Mouse (Mus musculus): ENCODE data around the gene Lix1. TPM values are rescaled to one million over a fixed set of nuclear protein-coding genes. Genes with fewer than 3 reads are reported as not detected.

The Lix1 gene
- polyA plus RNA-seq, 1 experiment from 2014 or later: 30.5 TPM

DNA sequence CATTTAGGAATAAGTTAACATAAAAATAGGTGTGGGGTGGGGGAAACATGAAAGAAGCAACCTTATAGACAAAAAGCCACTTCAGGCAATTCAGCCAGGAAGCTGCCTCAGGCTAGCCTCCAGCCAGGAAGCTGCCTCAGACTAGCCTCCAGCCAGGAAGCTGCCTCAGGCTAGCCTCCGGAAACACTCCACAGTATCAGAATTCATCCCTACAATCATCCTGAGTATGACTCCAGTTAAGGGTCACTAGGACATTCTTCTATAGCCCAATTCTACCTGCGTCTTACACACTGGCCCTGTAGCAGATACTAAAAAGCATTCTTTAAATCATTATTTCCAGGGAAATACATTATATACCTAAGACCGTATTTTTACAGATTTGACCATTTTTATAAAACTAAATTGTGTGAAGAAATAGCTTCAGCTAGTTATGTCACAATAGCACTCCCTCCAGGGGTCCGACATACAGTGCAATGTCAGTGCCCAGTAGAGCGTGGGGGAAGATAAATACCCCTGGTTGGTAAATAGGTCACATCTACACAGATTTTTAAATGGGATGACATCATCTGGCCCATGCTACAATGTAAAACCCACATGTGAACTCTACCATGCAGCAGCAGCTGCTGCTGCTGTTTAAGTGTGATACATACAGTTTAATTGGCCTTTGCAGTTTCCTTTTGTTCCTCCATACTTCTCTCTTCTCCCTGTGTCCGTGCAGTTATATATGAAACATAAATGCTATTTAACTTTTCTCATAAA, 6.4 kb downstream of the Lix1 start:
- peaks cover 21% of the 10 kb centered on the region for H3K4me1 ChIP-seq (replicated peaks; ENCODE audit: control insufficient read depth, insufficient read depth, low read length)
- H3K9me3 ChIP-seq (ENCODE audit: control insufficient read depth, low read length): no peaks in the 10 kb centered on the region
- H3K36me3 ChIP-seq (ENCODE audit: control insufficient read depth, insufficient read depth): no peaks in the 10 kb centered on the region
- WGBS: 24% methylated on average over 6 of the region's 6 CpGs
- ATAC-seq: no peak
- H3K4me2 ChIP-seq (ENCODE audit: low read length): no peak overlapping the region
- no peak overlapping the region for H3K4me3 ChIP-seq (replicated peaks; ENCODE audit: low read length)
- H3K27me3 ChIP-seq (replicated peaks; ENCODE audit: control insufficient read depth, insufficient read depth, low read length): no peaks in the 10 kb centered on the region
- H3K27ac ChIP-seq (ENCODE audit: low read length): no peak overlapping the region
- no peak overlapping the region for H3K9ac ChIP-seq (replicated peaks; ENCODE audit: low read depth, low read length)

GRCm38 (mm10) chr17:17409601-17410000, 7.1 kb downstream of the Lix1 start:
- H3K4me2 ChIP-seq (ENCODE audit: low read length): peak overlapping the region; percentile 17; the same call in 1 of the 2 replicates
- ATAC-seq: no peak
- H3K4me1 ChIP-seq (replicated peaks; ENCODE audit: control insufficient read depth, insufficient read depth, low read length): peaks cover 19% of the 10 kb centered on the region
- no peaks in the 10 kb centered on the region for H3K27me3 ChIP-seq (replicated peaks; ENCODE audit: control insufficient read depth, insufficient read depth, low read length)
- WGBS: 0% methylated on average over 2 of the region's 2 CpGs
- H3K9me3 ChIP-seq (ENCODE audit: control insufficient read depth, low read length): no peaks in the 10 kb centered on the region
- no peak overlapping the region; the same call in 1 of the 2 replicates for H3K9ac ChIP-seq (replicated peaks; ENCODE audit: low read depth, low read length)
- H3K27ac ChIP-seq (ENCODE audit: low read length): peak overlapping the region; percentile 47; the same call in 1 of the 2 replicates
- H3K36me3 ChIP-seq (ENCODE audit: control insufficient read depth, insufficient read depth): no peaks in the 10 kb centered on the region
- no peak overlapping the region for H3K4me3 ChIP-seq (replicated peaks; ENCODE audit: low read length)

- H3K9me3 ChIP-seq (ENCODE audit: control insufficient read depth, low read length): no peaks in the 10 kb centered on the region
- no peak overlapping the region for H3K4me3 ChIP-seq (replicated peaks; ENCODE audit: low read length)
- no peaks in the 10 kb centered on the region for H3K36me3 ChIP-seq (ENCODE audit: control insufficient read depth, insufficient read depth)
- ATAC-seq: peak; percentile 77
- H3K27ac ChIP-seq (ENCODE audit: low read length): no peak overlapping the region
- no peaks in the 10 kb centered on the region for H3K27me3 ChIP-seq (replicated peaks; ENCODE audit: control insufficient read depth, insufficient read depth, low read length)
- H3K4me2 ChIP-seq (ENCODE audit: low read length): no peak overlapping the region
- H3K9ac ChIP-seq (replicated peaks; ENCODE audit: low read depth, low read length): no peak overlapping the region
- 23% methylated on average over 2 of the region's 2 CpGs for WGBS
- peaks cover 9% of the 10 kb centered on the region for H3K4me1 ChIP-seq (replicated peaks; ENCODE audit: control insufficient read depth, insufficient read depth, low read length)
Observed at GRCm38 (mm10) chr17:17411443-17411842, 9.0 kb downstream of the Lix1 start.

GRCm38 (mm10) chr17:17412176-17412575, 9.7 kb downstream of the Lix1 start:
- WGBS: 77% methylated on average over 2 of the region's 2 CpGs
- no peaks in the 10 kb centered on the region for H3K27me3 ChIP-seq (replicated peaks; ENCODE audit: control insufficient read depth, insufficient read depth, low read length)
- H3K9ac ChIP-seq (replicated peaks; ENCODE audit: low read depth, low read length): no peak overlapping the region
- H3K36me3 ChIP-seq (ENCODE audit: control insufficient read depth, insufficient read depth): no peaks in the 10 kb centered on the region
- no peak overlapping the region for H3K4me2 ChIP-seq (ENCODE audit: low read length)
- peaks cover 9% of the 10 kb centered on the region for H3K4me1 ChIP-seq (replicated peaks; ENCODE audit: control insufficient read depth, insufficient read depth, low read length)
- H3K27ac ChIP-seq (ENCODE audit: low read length): no peak overlapping the region
- no peak overlapping the region for H3K4me3 ChIP-seq (replicated peaks; ENCODE audit: low read length)
- no peak; the same call in 1 of the 2 replicates for ATAC-seq
- no peaks in the 10 kb centered on the region for H3K9me3 ChIP-seq (ENCODE audit: control insufficient read depth, low read length)

- H3K27ac ChIP-seq (ENCODE audit: low read length): no peak overlapping the region
- no peaks in the 10 kb centered on the region for H3K9me3 ChIP-seq (ENCODE audit: control insufficient read depth, low read length)
- H3K4me1 ChIP-seq (replicated peaks; ENCODE audit: control insufficient read depth, insufficient read depth, low read length): peaks cover 4% of the 10 kb centered on the region
- 96% methylated on average over 3 of the region's 3 CpGs for WGBS
- no peaks in the 10 kb centered on the region for H3K36me3 ChIP-seq (ENCODE audit: control insufficient read depth, insufficient read depth)
- H3K4me3 ChIP-seq (replicated peaks; ENCODE audit: low read length): no peak overlapping the region
- H3K9ac ChIP-seq (replicated peaks; ENCODE audit: low read depth, low read length): no peak overlapping the region
- H3K4me2 ChIP-seq (ENCODE audit: low read length): no peak overlapping the region
- no peaks in the 10 kb centered on the region for H3K27me3 ChIP-seq (replicated peaks; ENCODE audit: control insufficient read depth, insufficient read depth, low read length)
- ATAC-seq: no peak
Observed at GRCm38 (mm10) chr17:17414206-17414605, 11.7 kb downstream of the Lix1 start.

- Histone ChIP-seq H3K36me3 (ENCODE audit: control insufficient read depth, insufficient read depth) (no peaks in the 10 kb centered on the region), H3K27me3 (replicated peaks; ENCODE audit: control insufficient read depth, insufficient read depth, low read length) (no peaks in the 10 kb centered on the region), H3K4me2 (ENCODE audit: low read length) (no peak overlapping the region), H3K4me3 (replicated peaks; ENCODE audit: low read length) (no peak overlapping the region), H3K9ac (replicated peaks; ENCODE audit: low read depth, low read length) (no peak overlapping the region), H3K27ac (ENCODE audit: low read length) (no peak overlapping the region), H3K4me1 (replicated peaks; ENCODE audit: control insufficient read depth, insufficient read depth, low read length) (0 out of 2 replicates have a peak, but pooled peaks cover 2% of the 10 kb centered on the region), H3K9me3 (ENCODE audit: control insufficient read depth, low read length) (no peaks in the 10 kb centered on the region)
- ATAC-seq: peak; percentile 47; the same call in 1 of the 2 replicates
- 19% methylated on average over 4 of the region's 4 CpGs for WGBS
Observed at GRCm38 (mm10) chr17:17424609-17425307, 22.3 kb downstream of the Lix1 start.

GRCm38 (mm10) chr17:17425308-17425813, 22.9 kb downstream of the Lix1 start:
- 0 out of 2 replicates have a peak, but pooled peaks have one; percentile 18 for ATAC-seq
- Histone ChIP-seq H3K9ac (replicated peaks; ENCODE audit: low read depth, low read length) (no peak overlapping the region), H3K9me3 (ENCODE audit: control insufficient read depth, low read length) (no peaks in the 10 kb centered on the region), H3K36me3 (ENCODE audit: control insufficient read depth, insufficient read depth) (no peaks in the 10 kb centered on the region), H3K4me3 (replicated peaks; ENCODE audit: low read length) (no peak overlapping the region), H3K4me2 (ENCODE audit: low read length) (no peak overlapping the region), H3K27me3 (replicated peaks; ENCODE audit: control insufficient read depth, insufficient read depth, low read length) (no peaks in the 10 kb centered on the region), H3K4me1 (replicated peaks; ENCODE audit: control insufficient read depth, insufficient read depth, low read length) (0 out of 2 replicates have a peak, but pooled peaks cover 2% of the 10 kb centered on the region), H3K27ac (ENCODE audit: low read length) (no peak overlapping the region)
- WGBS: 6% methylated on average over 4 of the region's 4 CpGs

- ATAC-seq: no peak
- H3K36me3 ChIP-seq (ENCODE audit: control insufficient read depth, insufficient read depth): no peaks in the 10 kb centered on the region
- WGBS: 56% methylated on average over 3 of the region's 3 CpGs
Observed at GRCm38 (mm10) chr17:17425906-17426305, 23.4 kb downstream of the Lix1 start.

DNA sequence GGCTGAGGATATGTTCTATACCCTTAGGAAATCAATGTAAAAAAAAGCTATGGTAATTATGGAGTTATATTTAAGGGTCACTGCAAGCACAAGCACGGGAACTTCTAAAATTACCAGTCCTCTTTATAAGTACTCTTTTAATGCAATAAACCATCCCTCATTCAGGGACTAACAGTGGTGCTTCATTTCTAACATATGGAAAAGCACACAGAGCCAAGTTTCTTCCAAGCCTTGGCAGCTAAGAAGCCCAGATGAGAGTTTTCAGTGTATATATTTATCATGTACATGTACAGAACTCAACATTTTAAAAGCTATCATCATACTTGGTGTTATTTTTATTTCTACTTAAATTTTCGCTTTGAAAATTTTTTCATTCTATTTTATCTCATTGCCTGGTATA, 26.4 kb downstream of the Lix1 start:
- H3K36me3 ChIP-seq (ENCODE audit: control insufficient read depth, insufficient read depth): no peaks in the 10 kb centered on the region
- H3K4me3 ChIP-seq (replicated peaks; ENCODE audit: low read length): no peak overlapping the region
- 82% methylated on average over 2 of the region's 2 CpGs for WGBS
- no peaks in the 10 kb centered on the region for H3K9me3 ChIP-seq (ENCODE audit: control insufficient read depth, low read length)
- H3K27me3 ChIP-seq (replicated peaks; ENCODE audit: control insufficient read depth, insufficient read depth, low read length): no peaks in the 10 kb centered on the region
- no peak overlapping the region for H3K27ac ChIP-seq (ENCODE audit: low read length)
- ATAC-seq: 0 out of 2 replicates have a peak, but pooled peaks have one; percentile 43
- no peak overlapping the region for H3K9ac ChIP-seq (replicated peaks; ENCODE audit: low read depth, low read length)
- 0 out of 2 replicates have a peak, but pooled peaks cover 2% of the 10 kb centered on the region for H3K4me1 ChIP-seq (replicated peaks; ENCODE audit: control insufficient read depth, insufficient read depth, low read length)
- no peak overlapping the region for H3K4me2 ChIP-seq (ENCODE audit: low read length)

More at GRCm38 (mm10) chr17:17425906-17426305, 23.4 kb downstream of the Lix1 start:
- Histone ChIP-seq H3K9ac (replicated peaks; ENCODE audit: low read depth, low read length) (no peak overlapping the region), H3K4me2 (ENCODE audit: low read length) (no peak overlapping the region), H3K4me3 (replicated peaks; ENCODE audit: low read length) (no peak overlapping the region), H3K27me3 (replicated peaks; ENCODE audit: control insufficient read depth, insufficient read depth, low read length) (no peaks in the 10 kb centered on the region), H3K27ac (ENCODE audit: low read length) (no peak overlapping the region), H3K4me1 (replicated peaks; ENCODE audit: control insufficient read depth, insufficient read depth, low read length) (0 out of 2 replicates have a peak, but pooled peaks cover 2% of the 10 kb centered on the region), H3K9me3 (ENCODE audit: control insufficient read depth, low read length) (no peaks in the 10 kb centered on the region)

Data from forebrain, embryonic 16.5 days (tissue).